Mouse (Mus musculus): ENCODE measurements around the gene Ermap. TPM values are rescaled to one million over a fixed set of nuclear protein-coding genes. Genes with fewer than 3 reads are reported as not detected.

Gene Ermap
- polyA plus RNA-seq, 1 experiment from 2014 or later, result 11.1 TPM

GRCm38 (mm10) chr4:119192757-119193156 is 2.9 kb upstream of the Ermap start:
- 86% methylated on average over 4 of the region's 4 CpGs for WGBS
- Histone ChIP-seq H3K9ac (ENCODE audit: low read depth, low read length) (no peak overlapping the region), H3K4me3 (ENCODE audit: low read depth, low read length) (no peak overlapping the region), H3K36me3 (ENCODE audit: control insufficient read depth, insufficient read depth, low read length) (no peaks in the 10 kb centered on the region), H3K27me3 (ENCODE audit: control insufficient read depth, insufficient read depth, low read length) (peaks cover under 1% of the 10 kb centered on the region; the same call in 1 of the 2 replicates), H3K4me2 (replicated peaks; ENCODE audit: low read depth, low read length) (no peak overlapping the region), H3K9me3 (ENCODE audit: control insufficient read depth, low read length) (no peaks in the 10 kb centered on the region), H3K27ac (ENCODE audit: low read depth, low read length) (no peak overlapping the region), H3K4me1 (replicated peaks; ENCODE audit: control insufficient read depth, insufficient read depth, low read length) (no peaks in the 10 kb centered on the region; the same call in 1 of the 2 replicates)
- no peak for DNase-seq (ENCODE audit: low spot score)
- ATAC-seq (ENCODE audit: low FRiP score), result no peak

DNA sequence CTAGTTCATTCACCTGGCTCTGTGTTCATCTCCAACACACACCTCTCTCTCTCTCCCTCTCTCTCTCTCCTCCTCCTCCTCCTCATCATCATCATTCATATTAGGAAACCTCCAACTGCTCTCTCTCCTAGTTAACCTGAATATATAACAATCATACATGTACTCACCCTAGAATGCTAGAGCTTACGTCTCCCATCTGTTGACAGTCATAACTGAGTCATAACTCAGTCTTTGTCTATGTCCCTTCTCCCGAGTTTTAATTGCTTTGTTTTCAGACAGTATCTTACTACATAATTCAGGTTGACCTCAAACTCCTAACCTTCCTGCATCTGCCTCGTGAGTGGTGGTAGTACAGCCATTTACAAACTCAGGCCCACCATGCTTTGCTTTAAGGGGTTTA is 1.5 kb upstream of the Ermap start:
- no peaks in the 10 kb centered on the region for H3K9me3 ChIP-seq (ENCODE audit: control insufficient read depth, low read length)
- WGBS, result 82% methylated on average over 3 of the region's 3 CpGs
- no peak overlapping the region for H3K27ac ChIP-seq (ENCODE audit: low read depth, low read length)
- H3K4me3 ChIP-seq (ENCODE audit: low read depth, low read length), result no peak overlapping the region
- H3K36me3 ChIP-seq (ENCODE audit: control insufficient read depth, insufficient read depth, low read length), result no peaks in the 10 kb centered on the region
- no peak overlapping the region for H3K4me2 ChIP-seq (replicated peaks; ENCODE audit: low read depth, low read length)
- H3K9ac ChIP-seq (ENCODE audit: low read depth, low read length), result no peak overlapping the region
- peaks cover 2% of the 10 kb centered on the region; the same call in 1 of the 2 replicates for H3K27me3 ChIP-seq (ENCODE audit: control insufficient read depth, insufficient read depth, low read length)
- ATAC-seq (ENCODE audit: low FRiP score), result no peak
- DNase-seq (ENCODE audit: low spot score), result no peak
- H3K4me1 ChIP-seq (replicated peaks; ENCODE audit: control insufficient read depth, insufficient read depth, low read length), result no peaks in the 10 kb centered on the region; the same call in 1 of the 2 replicates

- no peak overlapping the region for H3K4me2 ChIP-seq (replicated peaks; ENCODE audit: low read depth, low read length)
- H3K36me3 ChIP-seq (ENCODE audit: control insufficient read depth, insufficient read depth, low read length), result no peaks in the 10 kb centered on the region
- H3K4me3 ChIP-seq (ENCODE audit: low read depth, low read length), result no peak overlapping the region
- no peak for DNase-seq (ENCODE audit: low spot score)
- no peak overlapping the region for H3K27ac ChIP-seq (ENCODE audit: low read depth, low read length)
- H3K4me1 ChIP-seq (replicated peaks; ENCODE audit: control insufficient read depth, insufficient read depth, low read length), result no peaks in the 10 kb centered on the region
- H3K27me3 ChIP-seq (ENCODE audit: control insufficient read depth, insufficient read depth, low read length), result peaks cover 2% of the 10 kb centered on the region; the same call in 1 of the 2 replicates
- H3K9ac ChIP-seq (ENCODE audit: low read depth, low read length), result no peak overlapping the region
- H3K9me3 ChIP-seq (ENCODE audit: control insufficient read depth, low read length), result no peaks in the 10 kb centered on the region
- ATAC-seq (ENCODE audit: low FRiP score), result no peak
- 85% methylated on average over 8 of the region's 8 CpGs for WGBS
Measured at GRCm38 (mm10) chr4:119190618-119191017, 807 bp upstream of the Ermap start.

DNA sequence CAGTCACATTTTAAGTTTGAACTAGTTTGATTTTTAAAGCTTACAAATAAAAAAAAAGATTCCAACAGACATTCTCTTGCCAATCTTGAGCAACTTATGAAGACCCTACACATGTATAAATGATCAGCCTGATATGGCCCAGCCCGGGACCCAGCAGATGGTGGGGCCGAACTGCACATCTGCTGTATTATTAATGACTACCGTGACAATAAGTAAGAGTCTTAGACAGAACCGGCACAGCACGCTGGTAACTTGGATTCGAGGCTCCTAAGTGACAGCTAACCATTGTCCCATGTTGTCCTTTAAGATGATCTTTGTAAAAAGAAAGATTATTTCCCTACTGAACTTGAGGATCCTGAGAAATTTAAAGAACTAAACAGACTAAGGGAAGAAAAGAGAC is 419 bp downstream of the Ermap start:
- ATAC-seq (ENCODE audit: low FRiP score) (no peak), DNase-seq (ENCODE audit: low spot score) (peak; percentile 18)
- H3K27me3 ChIP-seq (ENCODE audit: control insufficient read depth, insufficient read depth, low read length), result peaks cover 2% of the 10 kb centered on the region; the same call in 1 of the 2 replicates
- no peaks in the 10 kb centered on the region for H3K4me1 ChIP-seq (replicated peaks; ENCODE audit: control insufficient read depth, insufficient read depth, low read length)
- no peak overlapping the region for H3K9ac ChIP-seq (ENCODE audit: low read depth, low read length)
- H3K4me2 ChIP-seq (replicated peaks; ENCODE audit: low read depth, low read length), result no peak overlapping the region
- no peak overlapping the region for H3K4me3 ChIP-seq (ENCODE audit: low read depth, low read length)
- WGBS, result 54% methylated on average over 6 of the region's 6 CpGs
- no peaks in the 10 kb centered on the region for H3K9me3 ChIP-seq (ENCODE audit: control insufficient read depth, low read length)
- H3K27ac ChIP-seq (ENCODE audit: low read depth, low read length), result no peak overlapping the region
- no peaks in the 10 kb centered on the region for H3K36me3 ChIP-seq (ENCODE audit: control insufficient read depth, insufficient read depth, low read length)

- Histone ChIP-seq H3K36me3 (ENCODE audit: control insufficient read depth, insufficient read depth, low read length) (no peaks in the 10 kb centered on the region), H3K9me3 (ENCODE audit: control insufficient read depth, low read length) (no peaks in the 10 kb centered on the region), H3K4me3 (ENCODE audit: low read depth, low read length) (no peak overlapping the region), H3K27ac (ENCODE audit: low read depth, low read length) (no peak overlapping the region), H3K9ac (ENCODE audit: low read depth, low read length) (no peak overlapping the region), H3K27me3 (ENCODE audit: control insufficient read depth, insufficient read depth, low read length) (peaks cover 2% of the 10 kb centered on the region; the same call in 1 of the 2 replicates), H3K4me1 (replicated peaks; ENCODE audit: control insufficient read depth, insufficient read depth, low read length) (no peaks in the 10 kb centered on the region), H3K4me2 (replicated peaks; ENCODE audit: low read depth, low read length) (no peak overlapping the region)
- 59% methylated on average over 11 of the region's 11 CpGs for WGBS
- no peak for ATAC-seq (ENCODE audit: low FRiP score)
- no peak for DNase-seq (ENCODE audit: low spot score)
Measured at GRCm38 (mm10) chr4:119188060-119188785, 1.6 kb downstream of the Ermap start.

DNA sequence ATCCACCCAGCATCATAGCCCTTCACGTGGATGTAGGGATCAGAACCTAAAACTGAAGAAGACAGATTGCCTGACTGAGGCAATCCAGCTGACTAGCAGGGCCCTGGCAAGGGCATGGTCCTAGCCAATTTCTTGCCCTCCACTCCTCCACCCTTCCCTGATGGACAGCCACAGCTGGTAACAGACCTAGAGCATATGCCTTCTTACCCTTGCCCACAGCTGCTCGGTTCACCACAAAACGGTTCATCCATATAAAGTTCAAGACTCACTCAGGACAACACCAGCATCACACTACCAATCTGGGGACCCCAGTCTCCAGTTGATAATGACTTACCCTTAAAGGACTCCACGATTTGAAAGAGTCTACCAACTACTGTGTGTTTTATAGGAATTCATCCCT is 4.0 kb downstream of the Ermap start:
- no peak overlapping the region for H3K4me3 ChIP-seq (ENCODE audit: low read depth, low read length)
- no peaks in the 10 kb centered on the region for H3K9me3 ChIP-seq (ENCODE audit: control insufficient read depth, low read length)
- H3K4me2 ChIP-seq (replicated peaks; ENCODE audit: low read depth, low read length), result no peak overlapping the region
- no peak overlapping the region for H3K27ac ChIP-seq (ENCODE audit: low read depth, low read length)
- H3K36me3 ChIP-seq (ENCODE audit: control insufficient read depth, insufficient read depth, low read length), result 0 out of 2 replicates have a peak, but pooled peaks cover 2% of the 10 kb centered on the region
- DNase-seq (ENCODE audit: low spot score) (no peak), ATAC-seq (ENCODE audit: low FRiP score) (no peak)
- peaks cover 2% of the 10 kb centered on the region; the same call in 1 of the 2 replicates for H3K27me3 ChIP-seq (ENCODE audit: control insufficient read depth, insufficient read depth, low read length)
- 85% methylated on average over 4 of the region's 4 CpGs for WGBS
- no peak overlapping the region for H3K9ac ChIP-seq (ENCODE audit: low read depth, low read length)
- H3K4me1 ChIP-seq (replicated peaks; ENCODE audit: control insufficient read depth, insufficient read depth, low read length), result no peaks in the 10 kb centered on the region

- DNase-seq (ENCODE audit: low spot score) (no peak), ATAC-seq (ENCODE audit: low FRiP score) (no peak)
- Histone ChIP-seq H3K36me3 (ENCODE audit: control insufficient read depth, insufficient read depth, low read length) (0 out of 2 replicates have a peak, but pooled peaks cover 2% of the 10 kb centered on the region), H3K4me3 (ENCODE audit: low read depth, low read length) (no peak overlapping the region), H3K4me1 (replicated peaks; ENCODE audit: control insufficient read depth, insufficient read depth, low read length) (no peaks in the 10 kb centered on the region), H3K27me3 (ENCODE audit: control insufficient read depth, insufficient read depth, low read length) (peaks cover 2% of the 10 kb centered on the region; the same call in 1 of the 2 replicates), H3K4me2 (replicated peaks; ENCODE audit: low read depth, low read length) (no peak overlapping the region), H3K9ac (ENCODE audit: low read depth, low read length) (no peak overlapping the region), H3K9me3 (ENCODE audit: control insufficient read depth, low read length) (no peaks in the 10 kb centered on the region), H3K27ac (ENCODE audit: low read depth, low read length) (no peak overlapping the region)
- 75% methylated on average over 1 of the region's 1 CpGs for WGBS
Measured at GRCm38 (mm10) chr4:119183525-119183924, 6.3 kb downstream of the Ermap start.

DNA sequence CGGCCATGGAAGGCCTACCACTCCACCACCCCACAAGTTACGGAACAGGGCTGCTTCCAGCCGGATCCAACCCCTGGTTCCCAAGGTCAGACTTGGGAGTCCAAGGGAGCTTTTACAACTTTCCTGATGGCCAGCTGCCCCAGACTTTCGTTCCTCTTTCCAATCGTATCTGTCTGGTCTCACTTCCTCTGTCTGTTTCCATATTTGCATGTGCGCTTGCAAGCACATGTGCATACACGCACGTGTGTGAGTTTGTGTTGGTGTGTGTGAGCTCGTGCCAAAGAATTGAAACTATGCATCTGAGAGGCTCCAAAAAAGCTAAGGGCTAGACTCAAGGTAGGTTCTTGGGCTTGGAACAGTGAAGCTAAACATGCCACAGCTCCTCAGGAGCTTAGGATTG is 8.4 kb downstream of the Ermap start:
- DNase-seq (ENCODE audit: low spot score), result no peak
- Histone ChIP-seq H3K36me3 (ENCODE audit: control insufficient read depth, insufficient read depth, low read length) (0 out of 2 replicates have a peak, but pooled peaks cover 2% of the 10 kb centered on the region), H3K27me3 (ENCODE audit: control insufficient read depth, insufficient read depth, low read length) (no peaks in the 10 kb centered on the region), H3K4me2 (replicated peaks; ENCODE audit: low read depth, low read length) (no peak overlapping the region), H3K4me3 (ENCODE audit: low read depth, low read length) (no peak overlapping the region), H3K27ac (ENCODE audit: low read depth, low read length) (no peak overlapping the region), H3K4me1 (replicated peaks; ENCODE audit: control insufficient read depth, insufficient read depth, low read length) (no peaks in the 10 kb centered on the region), H3K9ac (ENCODE audit: low read depth, low read length) (no peak overlapping the region), H3K9me3 (ENCODE audit: control insufficient read depth, low read length) (no peaks in the 10 kb centered on the region)
- no peak for ATAC-seq (ENCODE audit: low FRiP score)
- 91% methylated on average over 9 of the region's 9 CpGs for WGBS

DNA sequence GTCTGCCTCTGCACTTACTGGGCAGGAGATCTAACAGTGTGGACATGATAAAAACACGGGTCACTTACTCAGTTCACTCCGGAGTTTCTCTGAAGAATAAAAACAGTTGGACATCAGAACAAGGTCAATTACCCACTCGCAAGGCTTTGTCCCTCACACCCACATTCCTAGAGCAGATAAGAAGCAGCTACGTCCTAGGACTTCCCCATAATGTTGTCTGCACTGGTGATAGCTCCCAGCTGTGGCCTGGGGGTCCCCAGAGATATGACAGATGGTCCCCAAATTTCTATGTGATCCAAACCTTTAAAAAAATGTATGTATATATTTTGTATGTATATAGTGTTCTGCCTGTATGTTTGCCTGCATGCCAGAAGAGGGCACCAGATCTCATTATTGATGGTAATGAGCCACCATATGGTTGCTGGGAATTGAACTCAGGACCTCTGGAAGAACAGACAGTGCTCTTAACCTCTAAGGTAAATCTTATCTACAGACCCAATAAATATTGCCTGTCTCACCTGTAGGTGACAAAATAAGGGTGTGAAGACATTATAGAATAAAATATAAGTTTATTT is 9.6 kb downstream of the Ermap start:
- ATAC-seq (ENCODE audit: low FRiP score) (no peak), DNase-seq (ENCODE audit: low spot score) (no peak)
- H3K27ac ChIP-seq (ENCODE audit: low read depth, low read length), result no peak overlapping the region
- no peak overlapping the region for H3K4me2 ChIP-seq (replicated peaks; ENCODE audit: low read depth, low read length)
- 59% methylated on average over 4 of the region's 4 CpGs for WGBS
- H3K4me1 ChIP-seq (replicated peaks; ENCODE audit: control insufficient read depth, insufficient read depth, low read length), result no peaks in the 10 kb centered on the region
- no peak overlapping the region for H3K4me3 ChIP-seq (ENCODE audit: low read depth, low read length)
- H3K27me3 ChIP-seq (ENCODE audit: control insufficient read depth, insufficient read depth, low read length), result no peaks in the 10 kb centered on the region
- 0 out of 2 replicates have a peak, but pooled peaks cover 2% of the 10 kb centered on the region for H3K36me3 ChIP-seq (ENCODE audit: control insufficient read depth, insufficient read depth, low read length)
- no peak overlapping the region for H3K9ac ChIP-seq (ENCODE audit: low read depth, low read length)
- no peaks in the 10 kb centered on the region for H3K9me3 ChIP-seq (ENCODE audit: control insufficient read depth, low read length)

All from hindbrain, embryonic 11.5 days (tissue).